Mouse (Mus musculus): Measurements from ENCODE around the gene Dek.
A peak's percentile ranks its signal among the peaks of the same experiment; 100 is the strongest.

The Dek gene

DNA sequence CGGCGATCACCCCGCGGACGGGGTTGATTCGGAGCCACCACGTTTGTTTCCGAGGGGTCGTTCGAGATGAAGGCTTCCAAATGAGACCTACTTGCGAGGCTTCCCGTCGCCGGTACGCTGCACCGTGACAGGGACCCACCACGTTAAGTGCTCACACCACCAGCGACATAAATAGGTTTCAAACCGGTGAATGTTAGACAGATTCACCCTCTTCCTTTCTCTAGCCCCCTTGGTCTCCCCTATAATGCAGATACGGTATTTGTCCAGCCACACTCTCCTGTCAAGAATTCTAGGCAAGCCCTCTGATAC, 533 bp upstream of the Dek start:
- no peak for DNase-seq

DNA sequence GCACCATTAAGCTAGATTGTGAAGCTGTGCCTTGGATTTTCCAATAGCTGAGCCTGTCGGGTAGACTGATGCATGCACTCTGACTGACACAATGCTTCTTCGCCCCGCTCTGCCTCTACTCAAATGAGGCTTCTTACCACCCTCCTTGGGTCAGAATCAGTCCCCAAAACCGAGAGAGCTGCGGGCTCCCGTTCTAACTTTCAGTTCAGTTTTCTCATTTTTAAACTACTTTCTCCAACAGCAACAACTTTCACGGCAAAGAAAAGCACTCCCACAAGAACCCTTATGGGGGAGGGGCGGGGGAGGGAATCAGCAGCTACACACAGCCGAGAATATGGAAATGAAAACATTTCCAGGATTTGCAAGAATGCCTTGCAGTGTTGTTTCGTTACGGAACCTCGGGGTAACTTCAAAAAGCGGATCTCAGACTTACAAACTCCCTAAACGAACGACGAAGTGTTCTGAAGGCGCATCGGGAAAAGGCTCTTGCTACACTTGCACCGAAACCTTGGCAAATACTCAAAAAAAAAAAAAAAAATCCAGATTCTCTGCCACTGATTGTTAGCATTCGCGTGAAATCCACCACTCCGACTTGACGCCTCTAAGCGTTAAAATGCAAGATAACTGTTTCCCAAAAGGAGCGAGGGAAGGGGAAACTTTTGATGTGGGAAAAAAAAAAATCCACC, 1.0 kb downstream of the Dek start:
- peak; percentile 28 for DNase-seq

DNA sequence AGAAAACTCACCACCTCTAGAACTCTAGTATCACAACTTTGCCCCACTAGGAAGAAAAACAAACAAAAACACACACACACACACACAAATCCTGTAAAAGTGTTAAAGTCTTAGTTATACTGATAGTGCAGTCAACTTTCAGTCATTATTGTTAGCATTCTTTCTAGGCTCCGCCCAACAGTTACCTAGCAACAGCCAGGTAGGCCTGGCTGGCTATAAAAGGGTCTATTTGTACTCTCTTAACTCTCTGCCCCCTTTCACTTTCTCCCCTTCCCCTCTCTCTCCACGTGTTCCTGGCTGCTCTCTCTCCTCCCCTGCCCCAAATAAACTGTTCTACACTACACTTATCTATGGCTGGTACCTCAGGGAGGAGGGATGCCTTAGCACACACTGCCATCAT, 1.9 kb downstream of the Dek start:
- DNase-seq: no peak

DNA sequence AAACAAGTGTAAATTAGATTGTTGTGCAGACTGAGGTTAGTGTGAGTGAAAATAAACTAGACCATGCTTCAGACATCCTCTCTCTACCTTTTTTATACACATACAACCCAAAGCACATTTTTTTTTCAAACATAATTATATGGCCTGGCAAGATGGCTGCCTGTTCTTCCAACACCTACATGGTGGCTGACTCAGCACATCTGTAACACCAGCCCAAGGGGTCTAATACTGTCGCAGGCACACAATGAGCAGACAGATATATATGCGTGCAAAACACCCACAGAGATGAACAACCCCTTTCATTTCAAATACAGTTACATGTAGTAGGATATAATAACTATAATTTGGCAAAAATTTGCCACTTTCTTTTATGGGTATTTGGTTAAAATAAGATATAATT, 5.4 kb downstream of the Dek start:
- no peak for DNase-seq

DNA sequence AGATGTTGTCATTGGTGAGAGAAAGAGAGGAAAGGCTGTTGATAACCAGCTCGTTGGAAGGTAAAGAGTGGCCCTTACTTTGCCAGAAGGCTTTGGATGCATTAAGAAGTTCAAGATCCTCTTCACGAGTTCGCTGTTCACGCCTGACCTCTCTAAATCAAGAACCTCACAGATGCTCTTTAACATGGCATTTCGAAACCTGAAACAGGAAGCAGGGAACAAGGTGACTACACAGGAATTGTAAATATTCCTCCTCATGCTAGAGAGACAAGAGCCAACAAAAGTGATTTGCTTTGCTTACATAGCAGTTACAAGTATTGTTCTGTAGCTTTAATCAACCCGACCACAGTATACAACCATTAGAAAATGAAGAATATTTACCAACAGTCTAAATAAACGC, 6.7 kb downstream of the Dek start:
- no peak for DNase-seq

DNA sequence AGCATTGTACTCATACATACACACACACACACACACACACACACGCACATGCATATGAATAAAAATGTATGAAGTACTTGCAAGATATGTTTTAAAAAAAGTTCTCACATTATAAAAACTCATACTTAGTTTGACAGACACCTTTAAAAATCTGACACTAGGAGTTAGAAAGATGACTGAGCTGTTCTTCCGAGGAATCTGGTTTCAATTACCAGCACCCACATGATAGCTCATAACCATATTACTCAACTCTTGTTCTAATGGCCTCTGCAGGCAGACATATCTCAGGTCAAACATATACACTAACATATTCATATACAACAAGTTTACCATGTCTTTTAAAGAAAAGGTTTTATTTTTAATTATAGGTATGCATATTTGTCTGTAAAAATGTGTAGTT, 9.4 kb downstream of the Dek start:
- no peak for DNase-seq

DNA sequence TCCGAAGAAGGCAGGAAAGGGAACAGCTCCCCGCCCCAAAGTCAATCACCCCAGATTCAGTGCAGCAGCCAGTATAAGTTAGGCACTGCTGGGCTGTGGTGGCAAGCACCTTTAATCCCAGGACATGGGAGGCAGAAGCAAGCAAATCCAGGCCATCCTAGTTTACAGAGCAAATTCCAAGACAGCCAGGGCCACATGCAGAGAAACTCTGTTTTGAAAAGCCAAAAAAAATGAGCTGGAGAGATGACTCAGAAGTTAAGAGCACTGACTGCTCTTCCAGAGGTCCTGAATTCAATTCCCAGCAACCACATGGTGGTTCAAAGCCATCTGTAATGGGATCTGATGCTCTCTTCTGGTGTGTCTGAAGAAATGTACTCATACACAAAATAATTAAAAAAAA, 12.2 kb downstream of the Dek start:
- DNase-seq: no peak

DNA sequence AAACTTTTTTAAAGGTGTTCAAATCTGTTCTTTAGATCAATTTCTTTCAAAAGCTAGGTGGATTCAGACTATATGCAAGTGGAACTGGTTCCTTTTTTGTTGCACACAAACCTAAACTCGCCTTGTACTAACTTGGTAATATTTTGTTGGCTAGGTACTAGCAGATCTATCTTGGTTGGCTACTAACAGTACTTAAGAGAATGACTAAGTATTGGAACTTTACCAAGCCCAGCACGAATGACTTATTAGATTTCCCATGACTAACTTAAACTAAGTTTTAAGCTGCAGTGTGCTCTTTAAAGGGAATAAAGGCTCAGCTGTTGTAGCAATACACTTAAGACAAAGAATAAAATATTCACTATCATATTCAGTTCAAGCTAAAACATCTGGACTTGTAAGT, 16.7 kb downstream of the Dek start:
- DNase-seq: no peak

DNA sequence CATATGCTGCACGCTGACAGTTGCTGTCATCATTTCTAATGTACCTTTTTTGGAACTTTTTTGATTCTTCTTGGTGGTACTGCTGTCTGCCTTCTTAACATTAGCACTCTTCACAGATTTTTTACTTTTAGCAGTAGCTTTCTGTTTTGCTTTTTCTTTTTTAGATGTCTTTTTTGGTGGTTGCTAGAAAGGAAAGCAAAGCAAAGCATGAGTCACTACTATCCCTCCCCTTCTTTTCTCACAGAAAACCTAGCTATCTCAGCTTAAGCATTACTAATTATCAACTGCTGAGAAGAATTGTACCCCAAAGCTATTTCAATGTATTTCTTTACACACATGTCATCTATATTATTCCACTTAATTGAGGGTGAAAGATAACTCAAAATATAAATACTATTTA, 17.6 kb downstream of the Dek start:
- no peak for DNase-seq

DNA sequence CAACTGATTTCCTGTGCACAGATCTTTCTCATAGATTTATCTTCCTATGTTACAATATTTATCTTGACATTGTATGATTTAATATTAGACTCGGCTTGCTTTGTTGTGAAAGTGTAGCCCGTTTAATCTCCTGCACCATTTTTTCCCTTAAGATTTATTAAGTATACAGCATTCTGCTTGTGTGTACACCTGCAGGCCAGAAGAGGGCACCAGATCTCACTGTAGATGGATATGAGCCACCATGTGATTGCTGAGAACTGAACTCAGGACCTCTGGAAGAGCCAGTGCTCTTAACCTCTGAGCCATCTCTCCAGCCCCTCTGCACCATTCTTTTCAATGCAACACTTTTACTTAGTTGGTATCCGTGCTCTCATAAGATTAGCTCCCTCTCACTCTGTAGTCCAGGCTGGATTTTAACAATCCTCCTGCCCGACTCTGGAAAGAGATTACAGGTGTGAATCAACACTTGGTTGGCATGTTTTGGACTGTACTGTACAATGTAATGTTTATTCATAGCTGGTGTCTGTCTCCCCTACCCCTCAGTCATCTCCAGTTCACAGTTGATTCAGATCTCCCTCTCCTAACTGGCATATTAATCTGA, 25.0 kb downstream of the Dek start:
- no peak for DNase-seq

DNA sequence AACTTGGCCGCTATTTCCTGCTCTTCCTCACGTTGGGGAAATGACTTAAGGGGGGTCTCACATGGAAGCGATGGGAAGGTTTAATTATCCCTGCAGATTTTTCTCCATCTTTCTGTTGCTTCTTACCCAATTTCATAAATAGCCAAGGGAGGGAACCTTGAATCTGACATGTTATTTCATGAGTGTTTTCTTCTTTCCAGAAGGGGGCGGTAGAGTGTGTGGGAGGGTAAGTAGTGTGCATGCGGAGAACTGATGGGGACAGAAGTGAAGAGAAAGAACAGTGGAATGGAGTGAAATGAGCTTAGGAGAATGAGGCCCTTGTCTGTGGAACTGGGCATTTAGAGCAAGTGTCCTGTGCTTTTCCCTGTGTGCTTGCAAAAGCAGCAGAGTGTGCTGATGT, 27.2 kb downstream of the Dek start:
- DNase-seq: no peak

DNA sequence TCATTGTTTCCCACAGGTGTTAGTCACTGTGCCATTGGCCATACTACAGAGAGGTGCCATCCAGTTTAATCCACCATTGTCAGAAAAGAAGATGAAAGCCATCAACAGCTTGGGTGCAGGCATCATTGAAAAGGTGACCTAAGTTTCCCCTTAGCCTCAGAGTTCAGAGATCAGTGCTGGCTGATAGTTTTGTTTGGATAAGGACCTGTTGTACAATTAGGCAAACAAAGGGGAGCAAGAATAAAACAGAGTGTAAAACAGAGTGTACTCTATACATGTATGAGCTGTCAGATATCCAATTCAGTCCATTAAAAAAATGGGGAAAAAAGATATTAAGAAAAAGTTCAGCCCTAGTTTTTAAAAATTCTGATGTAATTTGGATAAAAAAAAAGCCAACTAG, 28.6 kb downstream of the Dek start:
- DNase-seq: no peak

DNA sequence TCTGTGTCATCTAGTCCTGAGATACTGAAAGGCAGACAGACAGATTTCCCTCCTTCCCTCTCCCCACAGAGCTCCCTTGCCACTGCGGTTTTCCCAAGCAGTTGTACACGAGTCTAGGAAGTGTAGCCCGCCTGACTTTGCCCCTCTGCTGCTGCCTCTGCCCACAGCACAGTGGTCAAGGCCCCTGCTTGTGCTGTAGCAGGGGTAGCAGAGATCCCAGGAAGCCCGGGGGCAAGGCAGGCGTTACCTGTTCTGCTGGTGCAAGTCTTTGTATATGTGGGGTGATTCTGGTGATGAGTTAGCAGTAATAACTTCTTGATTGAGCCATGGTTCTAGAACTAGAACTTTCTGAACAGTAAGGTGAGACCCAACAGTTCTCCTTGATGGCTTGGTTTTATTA, 29.8 kb downstream of the Dek start:
- no peak for DNase-seq

DNA sequence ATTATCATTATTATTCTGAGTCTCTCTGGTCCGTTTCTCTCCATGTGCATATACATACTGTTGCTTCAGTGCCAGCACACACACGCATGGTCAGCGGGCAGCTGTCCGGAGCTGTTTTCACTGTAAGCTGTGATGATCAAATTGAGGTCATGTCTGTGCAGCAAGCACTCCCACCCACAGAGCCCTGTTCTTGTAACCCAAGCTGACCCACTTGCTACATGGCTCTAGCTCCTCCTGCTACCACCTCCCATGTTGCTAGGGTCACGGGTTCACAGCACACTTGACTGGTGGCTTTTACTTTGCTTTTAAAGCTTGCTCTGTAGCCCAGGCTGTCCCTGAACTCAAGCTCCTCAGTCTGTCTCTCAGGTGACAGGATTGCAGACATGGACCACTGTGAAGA, 33.5 kb downstream of the Dek start:
- DNase-seq: no peak

DNA sequence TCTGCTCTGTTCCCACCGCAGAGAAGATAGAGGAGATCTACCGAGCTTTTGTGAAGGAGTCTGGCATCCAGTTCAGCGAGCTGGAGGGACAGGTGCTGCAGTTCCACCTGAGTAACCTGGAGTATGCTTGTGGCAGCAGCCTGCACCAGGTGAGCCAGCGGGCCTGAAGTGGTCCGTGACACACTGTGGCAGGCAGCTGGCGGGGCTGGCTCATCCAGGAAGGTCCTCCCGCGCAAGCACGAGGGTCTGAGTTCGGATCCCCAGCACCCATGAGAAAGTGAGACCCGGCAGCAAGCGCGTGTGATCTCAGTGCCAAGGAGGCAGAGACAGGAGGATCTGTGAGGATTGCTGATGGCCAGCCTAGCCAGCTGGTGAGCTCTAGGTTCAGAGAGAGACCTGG, 34.1 kb downstream of the Dek start:
- no peak for DNase-seq

DNA sequence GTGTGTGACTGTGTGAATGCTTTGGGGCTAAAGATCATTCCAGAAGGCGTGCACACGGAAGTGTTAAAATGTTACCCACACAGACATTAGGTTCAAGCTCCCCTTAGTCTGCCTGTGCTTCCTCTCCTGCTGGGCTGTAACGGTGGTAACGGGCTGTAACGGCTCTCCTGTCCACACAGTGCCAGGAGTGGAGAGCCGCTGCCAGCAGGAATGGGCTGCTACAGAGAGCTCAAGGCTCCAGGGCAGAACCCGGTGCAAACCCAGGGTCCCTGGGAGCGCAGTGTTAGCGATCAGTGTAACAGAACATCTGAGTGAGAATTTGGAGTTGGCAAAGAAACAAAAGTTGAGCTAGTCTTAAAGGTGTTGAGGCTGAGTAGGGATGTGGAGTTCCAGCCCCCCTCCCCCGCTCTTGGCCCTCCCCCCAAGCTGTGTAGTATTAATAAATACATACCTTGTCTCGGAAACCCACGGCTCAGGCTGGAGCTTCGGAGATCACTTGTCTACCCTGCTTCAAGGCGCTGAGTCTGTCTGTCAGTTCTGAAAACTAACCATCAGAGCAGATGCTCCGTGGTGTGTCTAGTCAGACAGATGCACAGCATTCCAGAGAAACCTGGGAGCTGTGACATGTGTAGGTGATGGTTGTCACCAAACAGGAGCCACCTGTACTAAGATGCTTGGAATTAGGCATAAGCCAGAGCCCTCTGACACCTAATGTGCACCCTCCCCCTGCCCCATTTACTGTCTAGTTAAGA, 35.5 kb downstream of the Dek start:
- DNase-seq: no peak

DNA sequence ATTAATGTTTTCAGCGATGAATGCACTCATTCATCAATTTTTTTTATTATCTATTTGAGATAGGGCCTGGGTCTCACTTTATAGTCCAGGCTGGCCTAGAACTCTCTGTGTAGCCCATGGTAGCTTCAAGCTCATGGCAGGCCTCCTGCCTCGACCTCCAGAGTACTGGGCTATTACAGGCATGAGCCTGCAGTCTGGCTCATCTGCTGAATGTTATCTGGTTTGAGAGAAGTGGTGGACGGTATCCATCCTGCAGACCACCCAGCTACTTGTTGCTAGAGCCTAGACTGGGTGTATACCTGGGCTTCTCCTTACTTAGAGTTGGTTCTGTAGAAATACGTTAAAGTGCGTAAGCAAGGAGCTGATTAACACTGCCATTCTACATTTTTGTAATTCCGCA, 39.0 kb downstream of the Dek start:
- no peak for DNase-seq

DNA sequence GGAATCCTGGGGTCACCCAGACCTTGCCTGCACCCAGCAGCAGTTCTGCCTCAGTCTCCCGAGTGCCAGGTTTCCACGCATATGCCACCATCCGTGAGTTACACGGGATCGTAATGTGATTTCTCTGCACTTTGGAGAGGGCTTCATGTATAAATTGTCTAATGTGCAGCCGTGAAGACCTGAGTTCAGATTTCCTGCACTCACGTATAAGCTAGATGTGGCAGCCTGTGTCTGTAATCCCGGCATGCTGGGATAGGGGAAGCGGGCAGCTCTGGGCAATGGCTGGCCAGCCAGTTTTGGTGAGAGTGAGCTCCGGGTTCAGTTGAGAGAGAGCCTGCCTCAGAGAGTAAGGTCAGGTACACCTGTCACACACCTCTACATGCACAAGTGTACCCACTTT, 39.5 kb downstream of the Dek start:
- DNase-seq: no peak

DNA sequence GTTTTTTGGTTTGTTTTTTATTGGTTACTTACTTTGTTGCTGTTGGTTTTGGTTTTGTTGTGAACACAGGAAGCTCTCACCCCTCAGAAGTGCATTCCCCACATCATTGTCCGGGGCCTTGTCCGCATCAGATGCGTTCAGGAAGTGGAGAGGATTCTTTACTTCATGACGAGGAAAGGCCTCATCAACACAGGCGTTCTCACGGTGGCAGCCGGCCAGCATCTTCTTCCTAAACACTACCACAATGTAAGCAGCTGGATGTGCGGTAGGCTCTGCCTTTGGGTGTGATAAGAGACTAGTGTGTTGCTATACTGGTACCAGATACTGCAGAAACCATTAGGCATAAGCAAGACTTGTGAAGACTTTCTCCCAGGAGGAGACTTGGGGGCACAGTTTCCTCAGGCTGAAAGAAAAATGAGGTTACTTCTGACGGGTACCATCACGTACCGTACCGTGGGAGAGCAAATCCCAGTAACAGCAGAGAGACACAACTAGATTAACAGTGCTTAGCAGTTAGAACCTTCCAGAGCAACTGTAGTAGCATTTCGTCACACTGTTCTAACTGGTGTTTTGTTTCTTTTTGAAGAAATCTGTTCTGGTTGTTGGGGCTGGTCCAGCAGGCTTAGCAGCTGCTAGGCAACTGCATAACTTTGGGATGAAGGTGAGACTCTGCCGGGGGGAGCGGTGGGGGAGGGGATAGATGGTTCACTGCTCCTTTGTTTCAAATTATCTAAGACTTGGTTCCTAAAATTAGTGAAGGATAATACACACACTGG, 41.8 kb downstream of the Dek start:
- DNase-seq: no peak

DNA sequence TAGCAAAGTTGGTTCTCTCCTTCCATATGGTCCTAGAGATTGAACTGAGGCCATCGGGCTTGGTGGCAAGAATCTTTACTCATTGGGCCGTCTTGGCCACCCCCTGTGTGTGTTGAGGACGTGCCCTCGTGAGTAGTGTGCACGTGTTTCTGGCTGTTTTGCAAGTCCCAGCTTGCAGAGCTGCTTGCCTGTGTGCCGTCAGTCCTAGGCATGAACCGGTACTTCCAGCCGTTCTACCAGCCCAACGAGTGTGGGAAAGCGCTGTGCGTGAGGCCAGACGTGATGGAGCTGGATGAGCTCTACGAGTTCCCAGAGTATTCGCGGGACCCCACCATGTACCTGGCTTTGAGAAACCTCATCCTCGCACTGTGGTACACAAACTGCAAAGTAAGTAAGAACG, 43.2 kb downstream of the Dek start:
- DNase-seq: no peak

DNA sequence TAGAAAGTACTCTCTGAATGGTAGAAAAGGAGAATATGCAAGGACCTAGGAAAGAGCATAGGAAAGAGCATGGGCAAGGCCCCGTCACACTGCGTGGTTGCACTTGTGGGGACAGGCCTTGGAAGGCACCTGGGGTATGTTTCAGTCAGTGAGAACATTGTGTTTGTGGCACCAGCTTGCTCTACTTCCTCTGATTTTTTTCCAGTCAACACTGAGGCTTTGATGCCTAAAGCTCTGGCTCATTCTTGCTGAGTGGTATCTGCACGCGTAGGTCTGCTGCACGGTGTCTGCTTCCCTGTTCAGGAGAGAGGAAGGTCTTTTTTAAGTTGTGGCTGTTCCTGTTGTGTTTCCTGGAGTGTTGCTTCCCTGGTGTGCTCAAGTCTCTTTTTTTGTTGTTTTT, 49.2 kb downstream of the Dek start:
- DNase-seq: no peak

DNA sequence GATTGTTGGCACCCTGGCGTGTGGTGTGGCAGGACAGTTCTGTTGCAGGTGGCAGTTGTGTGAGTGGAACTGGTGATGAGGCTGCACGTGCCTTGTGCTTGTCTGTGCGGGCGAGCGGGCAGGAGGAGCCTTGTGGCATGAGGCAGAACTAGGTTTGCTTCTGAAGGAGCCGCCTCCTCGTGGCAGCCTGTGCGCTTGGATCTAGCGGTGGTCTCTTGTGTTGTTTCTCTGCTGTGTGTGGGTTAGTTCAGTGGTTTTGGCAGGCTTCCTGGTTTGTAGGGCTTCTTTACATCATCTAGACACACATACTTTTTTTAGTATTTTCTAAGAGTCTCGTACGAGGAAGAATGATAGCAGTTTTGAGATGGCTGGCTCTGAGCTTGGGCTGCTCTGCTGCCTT, 49.9 kb downstream of the Dek start:
- no peak for DNase-seq

DNA sequence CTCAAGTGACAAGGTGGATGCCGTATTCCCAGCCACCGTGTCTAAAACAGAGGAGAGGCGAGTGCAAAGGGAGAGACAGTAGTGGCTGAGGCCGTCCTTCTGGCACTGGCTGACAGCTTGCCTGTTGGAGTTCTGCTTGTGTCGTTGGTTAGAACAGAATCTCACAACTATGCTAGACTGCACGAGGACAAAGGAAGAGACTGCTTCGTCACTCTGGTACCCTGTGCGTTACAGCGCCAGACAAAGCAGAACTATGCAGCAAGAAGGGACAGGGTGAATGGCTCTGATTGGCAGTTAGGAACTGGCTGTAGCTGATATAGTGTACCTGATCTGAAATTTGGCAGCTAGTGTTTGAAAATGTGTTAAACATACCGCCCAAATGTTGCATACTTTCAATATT, 52.0 kb downstream of the Dek start:
- DNase-seq: no peak

DNA sequence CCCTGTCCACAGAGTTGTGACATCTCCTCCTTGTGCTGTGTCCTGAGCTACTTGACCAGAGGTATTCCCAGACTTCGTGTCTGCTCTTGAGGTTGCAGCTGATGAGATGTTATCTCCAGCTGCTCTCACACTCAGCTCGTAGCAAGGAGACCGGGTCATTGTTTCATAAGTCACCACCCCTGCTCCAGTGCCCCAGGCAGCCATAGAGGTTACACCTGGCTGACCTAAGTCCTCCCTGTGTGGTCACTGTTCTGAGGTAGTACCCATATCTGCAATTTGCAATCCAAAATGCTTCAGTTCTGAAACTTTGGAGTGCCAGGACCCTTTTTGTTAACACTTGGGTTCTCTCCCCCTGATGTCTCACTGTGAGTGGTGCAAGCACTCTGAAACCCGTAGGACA, 56.0 kb downstream of the Dek start:
- DNase-seq: no peak

Data from cerebellum, adult 11-12 months (tissue).